Mouse (Mus musculus): ENCODE data around the gene Gm42906. TPM values are rescaled to one million over a fixed set of nuclear protein-coding genes. Genes with fewer than 3 reads are reported as not detected.

Gene Gm42906
- polyA plus RNA-seq, 1 experiment from 2014 or later = not detected

- 25% methylated on average over 11 of the region's 11 CpGs for WGBS
- no peaks in the 10 kb centered on the region for H3K9me3 ChIP-seq (ENCODE audit: control insufficient read depth)
- 0 out of 2 replicates have a peak, but pooled peaks cover 7% of the 10 kb centered on the region for H3K4me1 ChIP-seq (replicated peaks; ENCODE audit: control insufficient read depth, insufficient read depth, low read length)
- no peaks in the 10 kb centered on the region for H3K36me3 ChIP-seq (ENCODE audit: control insufficient read depth, insufficient read depth)
- H3K27ac ChIP-seq (ENCODE audit: low read depth, low read length) = peak overlapping the region; percentile 55
- no peak overlapping the region for H3K4me2 ChIP-seq (replicated peaks; ENCODE audit: low read depth)
- no peak for ATAC-seq
- H3K4me3 ChIP-seq (ENCODE audit: low read depth, low read length) = no peak overlapping the region
- no peaks in the 10 kb centered on the region for H3K27me3 ChIP-seq (replicated peaks; ENCODE audit: control insufficient read depth, insufficient read depth, low read length)
- no peak for TF ChIP-seq CTCF (IDR thresholded peaks at IDR 0.05; ENCODE audit: low read depth)
- no peak overlapping the region for H3K9ac ChIP-seq (ENCODE audit: low read depth, low read length)
Observed at GRCm38 (mm10) chr5:151142671-151143601, 285.0 kb downstream of the Gm42906 start.

- no peaks in the 10 kb centered on the region for H3K27me3 ChIP-seq (replicated peaks; ENCODE audit: control insufficient read depth, insufficient read depth, low read length)
- H3K4me3 ChIP-seq (ENCODE audit: low read depth, low read length) = no peak overlapping the region
- no peaks in the 10 kb centered on the region for H3K9me3 ChIP-seq (ENCODE audit: control insufficient read depth)
- H3K4me2 ChIP-seq (replicated peaks; ENCODE audit: low read depth) = no peak overlapping the region
- 0 out of 2 replicates have a peak, but pooled peaks cover 7% of the 10 kb centered on the region for H3K4me1 ChIP-seq (replicated peaks; ENCODE audit: control insufficient read depth, insufficient read depth, low read length)
- TF ChIP-seq CTCF (IDR thresholded peaks at IDR 0.05; ENCODE audit: low read depth) = peak; percentile 95
- WGBS = 23% methylated on average over 5 of the region's 5 CpGs
- peak; percentile 73 for ATAC-seq
- H3K36me3 ChIP-seq (ENCODE audit: control insufficient read depth, insufficient read depth) = no peaks in the 10 kb centered on the region
- H3K9ac ChIP-seq (ENCODE audit: low read depth, low read length) = no peak overlapping the region
- H3K27ac ChIP-seq (ENCODE audit: low read depth, low read length) = peak overlapping the region; percentile 55; the same call in 1 of the 2 replicates
Observed at GRCm38 (mm10) chr5:151142241-151142640, 285.7 kb downstream of the Gm42906 start.

GRCm38 (mm10) chr5:151137901-151138300 is 290.1 kb downstream of the Gm42906 start:
- TF ChIP-seq CTCF (IDR thresholded peaks at IDR 0.05; ENCODE audit: low read depth) = no peak
- no peaks in the 10 kb centered on the region for H3K9me3 ChIP-seq (ENCODE audit: control insufficient read depth)
- H3K27me3 ChIP-seq (replicated peaks; ENCODE audit: control insufficient read depth, insufficient read depth, low read length) = no peaks in the 10 kb centered on the region
- H3K36me3 ChIP-seq (ENCODE audit: control insufficient read depth, insufficient read depth) = no peaks in the 10 kb centered on the region
- ATAC-seq = no peak
- H3K27ac ChIP-seq (ENCODE audit: low read depth, low read length) = no peak overlapping the region
- no peak overlapping the region for H3K4me2 ChIP-seq (replicated peaks; ENCODE audit: low read depth)
- H3K4me3 ChIP-seq (ENCODE audit: low read depth, low read length) = no peak overlapping the region
- H3K4me1 ChIP-seq (replicated peaks; ENCODE audit: control insufficient read depth, insufficient read depth, low read length) = 0 out of 2 replicates have a peak, but pooled peaks cover 2% of the 10 kb centered on the region
- no peak overlapping the region for H3K9ac ChIP-seq (ENCODE audit: low read depth, low read length)
- 60% methylated on average over 5 of the region's 5 CpGs for WGBS

- H3K4me3 ChIP-seq (ENCODE audit: low read depth, low read length) = no peak overlapping the region
- no peaks in the 10 kb centered on the region for H3K9me3 ChIP-seq (ENCODE audit: control insufficient read depth)
- H3K4me1 ChIP-seq (replicated peaks; ENCODE audit: control insufficient read depth, insufficient read depth, low read length) = no peaks in the 10 kb centered on the region
- no peaks in the 10 kb centered on the region for H3K27me3 ChIP-seq (replicated peaks; ENCODE audit: control insufficient read depth, insufficient read depth, low read length)
- no peak overlapping the region for H3K27ac ChIP-seq (ENCODE audit: low read depth, low read length)
- WGBS = 79% methylated on average over 4 of the region's 4 CpGs
- H3K4me2 ChIP-seq (replicated peaks; ENCODE audit: low read depth) = no peak overlapping the region
- H3K9ac ChIP-seq (ENCODE audit: low read depth, low read length) = no peak overlapping the region
- ATAC-seq = no peak
- TF ChIP-seq CTCF (IDR thresholded peaks at IDR 0.05; ENCODE audit: low read depth) = no peak
- no peaks in the 10 kb centered on the region for H3K36me3 ChIP-seq (ENCODE audit: control insufficient read depth, insufficient read depth)
Observed at GRCm38 (mm10) chr5:151137311-151137710, 290.7 kb downstream of the Gm42906 start.

- Histone ChIP-seq H3K27ac (ENCODE audit: low read depth, low read length) (no peak overlapping the region), H3K36me3 (ENCODE audit: control insufficient read depth, insufficient read depth) (no peaks in the 10 kb centered on the region), H3K9me3 (ENCODE audit: control insufficient read depth) (no peaks in the 10 kb centered on the region), H3K9ac (ENCODE audit: low read depth, low read length) (no peak overlapping the region), H3K4me2 (replicated peaks; ENCODE audit: low read depth) (no peak overlapping the region), H3K4me1 (replicated peaks; ENCODE audit: control insufficient read depth, insufficient read depth, low read length) (no peaks in the 10 kb centered on the region), H3K27me3 (replicated peaks; ENCODE audit: control insufficient read depth, insufficient read depth, low read length) (no peaks in the 10 kb centered on the region), H3K4me3 (ENCODE audit: low read depth, low read length) (no peak overlapping the region)
- no peak for TF ChIP-seq CTCF (IDR thresholded peaks at IDR 0.05; ENCODE audit: low read depth)
- ATAC-seq = no peak
- WGBS = 51% methylated on average over 6 of the region's 6 CpGs
Observed at GRCm38 (mm10) chr5:151135965-151136364, 292.0 kb downstream of the Gm42906 start.

GRCm38 (mm10) chr5:151135078-151135826 is 292.7 kb downstream of the Gm42906 start:
- Histone ChIP-seq H3K4me1 (replicated peaks; ENCODE audit: control insufficient read depth, insufficient read depth, low read length) (no peaks in the 10 kb centered on the region), H3K9me3 (ENCODE audit: control insufficient read depth) (no peaks in the 10 kb centered on the region), H3K9ac (ENCODE audit: low read depth, low read length) (no peak overlapping the region), H3K36me3 (ENCODE audit: control insufficient read depth, insufficient read depth) (no peaks in the 10 kb centered on the region), H3K4me3 (ENCODE audit: low read depth, low read length) (no peak overlapping the region), H3K27ac (ENCODE audit: low read depth, low read length) (no peak overlapping the region), H3K27me3 (replicated peaks; ENCODE audit: control insufficient read depth, insufficient read depth, low read length) (no peaks in the 10 kb centered on the region), H3K4me2 (replicated peaks; ENCODE audit: low read depth) (no peak overlapping the region)
- no peak for ATAC-seq
- 68% methylated on average over 8 of the region's 8 CpGs for WGBS
- no peak for TF ChIP-seq CTCF (IDR thresholded peaks at IDR 0.05; ENCODE audit: low read depth)
